Mouse (Mus musculus) spleen, adult 2 months (tissue): ENCODE data around the gene Lyve1. TPM values are rescaled to one million over a fixed set of nuclear protein-coding genes. Genes with fewer than 3 reads are reported as not detected.

Source experiments
- DNase-seq, 2 experiments: peaks; one replicate each; pipeline versions ENCODE4 v3.0.0 to v3.0.0-alpha.2; 2012 to 2021; ENCODE audit warnings: low spot score in 2 of 2, low read depth in 1 of 2
- H3K27ac ChIP-seq: fragments of 200-500 bp; 2 replicates; pipeline ENCODE4 v1.5.1; 2012; ENCODE audit warnings: low read length, inconsistent platforms; ENCODE audit not compliant: insufficient read depth
- H3K27me3 ChIP-seq: fragments of 200-500 bp; 2 replicates; pipeline ENCODE4 v1.6.1; 2012; ENCODE audit warnings: mild to moderate bottlenecking, moderate library complexity, low read length, inconsistent platforms; ENCODE audit not compliant: control insufficient read depth, insufficient read depth
- H3K36me3 ChIP-seq: fragments of 200-500 bp; 2 replicates; pipeline ENCODE4 v1.6.1; 2012; ENCODE audit warnings: mild to moderate bottlenecking, low read length, inconsistent platforms; ENCODE audit not compliant: control insufficient read depth, insufficient read depth
- H3K4me1 ChIP-seq: fragments of 200-500 bp; 2 replicates; pipeline ENCODE4 v1.6.1; 2011; ENCODE audit warnings: inconsistent platforms; ENCODE audit not compliant: control insufficient read depth, insufficient read depth, insufficient read length
- H3K4me3 ChIP-seq: fragments of 200-500 bp; 2 replicates; pipeline ENCODE4 v1.5.1; 2011; ENCODE audit warnings: mild to moderate bottlenecking, inconsistent platforms; ENCODE audit not compliant: insufficient read depth, insufficient read length; ENCODE audit errors: extremely low read depth
- CTCF ChIP-seq: fragments of 200-500 bp; IDR thresholded peaks from 2 replicates; pipeline ENCODE4 v1.5.1; 2011; ENCODE audit warnings: mild to moderate bottlenecking, inconsistent platforms; ENCODE audit not compliant: insufficient read depth, insufficient read length, insufficient replicate concordance; ENCODE audit errors: extremely low read depth
- POLR2A ChIP-seq: fragments of 200-500 bp; IDR thresholded peaks from 2 replicates; pipeline ENCODE4 v1.6.1; 2011; ENCODE audit warnings: low read depth, low read length, inconsistent platforms
- WGBS: fragments of 180-500 bp; shearing (Covaris S2); methylation state at CpG from one replicate; pipeline ENCODE4 v1.1.7; 2018; 5-methylcytosine and 5-hydroxymethylcytosine counted together
- polyA plus RNA-seq: library from polyadenylated mRNA; depleted of rRNA; stranded (reverse); fragments of >200 nt; gene quantifications from 2 replicates; pipeline ENCODE4 v1.2.3, GENCODE M21; 2012

The Lyve1 gene
- polyA plus RNA-seq, 1 experiment: 0.49 TPM

- Histone ChIP-seq H3K36me3 (peaks cover 14% of the 10 kb centered on the region), H3K4me1 (peaks cover 2% of the 10 kb centered on the region; the same call in 1 of the 2 replicates), H3K27ac (no peak overlapping the region), H3K27me3 (no peaks in the 10 kb centered on the region), H3K4me3 (no peak overlapping the region)
- no peak for DNase-seq
- 79% methylated on average over 3 of the region's 3 CpGs for WGBS
- no peak for TF ChIP-seq CTCF
- no peak for TF ChIP-seq POLR2A
These were observed 41.4 kb downstream of the Lyve1 start for GRCm38 (mm10) chr7:110821653-110822052.

- TF ChIP-seq CTCF (no peak), POLR2A (no peak)
- Histone ChIP-seq H3K27me3 (no peaks in the 10 kb centered on the region), H3K27ac (no peak overlapping the region), H3K4me3 (no peak overlapping the region), H3K36me3 (peaks cover 14% of the 10 kb centered on the region), H3K4me1 (peaks cover 2% of the 10 kb centered on the region; the same call in 1 of the 2 replicates)
- DNase-seq: no peak
- 91% methylated on average over 5 of the region's 5 CpGs for WGBS
These were observed 42.0 kb downstream of the Lyve1 start for GRCm38 (mm10) chr7:110821068-110821467.

GRCm38 (mm10) chr7:110818787-110819350 lies 44.2 kb downstream of the Lyve1 start:
- 79% methylated on average over 11 of the region's 11 CpGs for WGBS
- Histone ChIP-seq H3K27ac (no peak overlapping the region), H3K4me1 (no peaks in the 10 kb centered on the region), H3K27me3 (no peaks in the 10 kb centered on the region), H3K36me3 (peaks cover 12% of the 10 kb centered on the region), H3K4me3 (no peak overlapping the region)
- no peak for TF ChIP-seq POLR2A
- no peak for TF ChIP-seq CTCF
- DNase-seq: no peak

- 79% methylated on average over 6 of the region's 6 CpGs for WGBS
- no peak for TF ChIP-seq CTCF
- TF ChIP-seq POLR2A: no peak
- H3K4me3 ChIP-seq: no peak overlapping the region
- H3K4me1 ChIP-seq: no peaks in the 10 kb centered on the region
- no peak for DNase-seq
- no peak overlapping the region for H3K27ac ChIP-seq
- no peaks in the 10 kb centered on the region for H3K27me3 ChIP-seq
- peaks cover 11% of the 10 kb centered on the region for H3K36me3 ChIP-seq
These were observed 44.8 kb downstream of the Lyve1 start for GRCm38 (mm10) chr7:110818206-110818605.

- TF ChIP-seq CTCF (peak; percentile 68; the same call in 1 of the 2 replicates), POLR2A (no peak)
- Histone ChIP-seq H3K27me3 (no peaks in the 10 kb centered on the region), H3K27ac (no peak overlapping the region), H3K4me3 (no peak overlapping the region), H3K36me3 (peaks cover 10% of the 10 kb centered on the region), H3K4me1 (no peaks in the 10 kb centered on the region)
- peak; percentile 42 to 45 for DNase-seq
- 67% methylated on average over 5 of the region's 5 CpGs for WGBS
These were observed 47.0 kb downstream of the Lyve1 start for GRCm38 (mm10) chr7:110816037-110816436.

- WGBS: 88% methylated on average over 1 of the region's 1 CpGs
- TF ChIP-seq POLR2A (no peak), CTCF (no peak)
- no peak overlapping the region for H3K4me3 ChIP-seq
- H3K27me3 ChIP-seq: no peaks in the 10 kb centered on the region
- DNase-seq: no peak
- H3K36me3 ChIP-seq: peaks cover 12% of the 10 kb centered on the region
- H3K27ac ChIP-seq: no peak overlapping the region
- H3K4me1 ChIP-seq: no peaks in the 10 kb centered on the region
These were observed 49.1 kb downstream of the Lyve1 start for GRCm38 (mm10) chr7:110813983-110814382.

GRCm38 (mm10) chr7:110811529-110811928 lies 51.5 kb downstream of the Lyve1 start:
- no peak overlapping the region for H3K4me3 ChIP-seq
- no peaks in the 10 kb centered on the region for H3K4me1 ChIP-seq
- no peak for DNase-seq
- WGBS: 85% methylated on average over 5 of the region's 5 CpGs
- H3K27ac ChIP-seq: no peak overlapping the region
- H3K27me3 ChIP-seq: no peaks in the 10 kb centered on the region
- TF ChIP-seq CTCF (no peak), POLR2A (no peak)
- peaks cover 13% of the 10 kb centered on the region for H3K36me3 ChIP-seq
